Mouse (Mus musculus): ENCODE data around the gene Lrrtm3.

Gene Lrrtm3

DNA sequence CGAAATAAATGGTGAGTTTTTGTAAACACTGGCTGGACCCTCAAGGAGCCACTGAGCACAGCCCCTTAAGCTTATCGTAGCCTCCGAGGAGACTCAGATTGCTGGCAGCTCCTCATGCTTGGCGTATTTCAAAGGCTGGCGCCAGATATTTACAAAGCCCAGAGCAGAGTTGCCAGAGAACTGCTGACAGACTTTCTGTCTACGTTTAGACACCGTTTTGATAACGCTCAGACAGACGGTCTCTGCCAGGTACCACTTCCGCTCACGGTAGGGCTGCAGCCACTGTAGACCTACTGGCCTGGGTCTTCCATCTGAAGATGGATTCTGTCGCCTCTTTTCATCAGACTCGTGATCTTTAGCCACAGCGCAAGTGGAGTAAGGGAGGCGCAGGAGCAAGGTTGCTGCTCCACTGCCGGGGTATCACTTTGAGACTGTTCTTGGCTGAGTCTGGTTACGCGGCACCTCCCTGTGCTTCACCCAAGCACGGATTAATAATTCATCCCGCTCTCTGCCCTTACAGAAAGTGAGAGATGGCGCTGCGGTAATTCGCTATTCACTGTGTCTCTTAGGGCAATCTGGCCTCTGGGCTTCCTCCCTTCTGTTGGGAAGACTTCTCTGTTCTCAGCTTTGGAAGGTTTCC, 203.5 kb downstream of the Lrrtm3 start:
- DNase-seq, result peak; percentile 24

DNA sequence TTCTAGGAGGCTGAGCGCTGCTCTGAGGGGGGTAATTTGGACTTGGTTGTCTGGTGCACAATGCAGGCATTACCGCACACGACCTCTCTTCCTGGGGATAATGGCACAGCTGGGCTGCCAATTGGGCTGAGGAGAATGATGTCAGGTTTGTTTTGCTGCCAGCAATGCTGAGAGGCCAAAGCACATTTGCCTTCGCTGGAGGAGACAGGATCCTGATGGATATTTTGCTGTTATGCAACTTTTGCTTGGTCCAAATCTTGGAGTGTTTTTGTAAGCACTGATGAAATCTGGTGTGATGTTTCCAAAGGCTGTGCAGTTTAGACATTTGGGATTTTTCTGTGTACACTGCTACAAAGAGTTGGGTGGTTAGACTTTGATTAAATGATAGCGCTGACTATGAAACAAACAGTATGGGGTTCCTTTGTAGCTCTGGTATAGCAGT, 209.6 kb downstream of the Lrrtm3 start:
- peak; percentile 65 for DNase-seq

All from cerebellum, adult 11 months (tissue).